ENCODE assay signal across 8 mouse cellular contexts in genomic region chr2:84716423-84717355, GRCm38 (mm10). TPM values are rescaled to one million over a fixed set of nuclear protein-coding genes. Genes with fewer than 3 reads are reported as not detected.
DNase-seq lines count a peak whose midpoint lies in the region; ATAC-seq and TF ChIP-seq lines count a peak whose summit lies in the region.

No protein-coding gene starts in this region.

- no peak for DNase-seq in lung, postnatal 0 days (ENCODE audit: low spot score)
- no peak for DNase-seq in lung, postnatal 4 days
- no peak for DNase-seq in left cerebral cortex, postnatal 10 days (ENCODE audit: extremely low spot score in 1 of 2, low spot score in 2 of 2)
- DNase-seq in natural killer cell, adult 2 months (ENCODE audit: low spot score in 2 of 2), result no peak

- WGBS in lung, postnatal 0 days, result 21% methylated on average over 9 of the region's 9 CpGs
- WGBS in embryonic facial prominence, embryonic 13.5 days, result 32% methylated on average over 9 of the region's 9 CpGs
- WGBS in intestine, embryonic 15.5 days, result 30% methylated on average over 9 of the region's 9 CpGs
- WGBS in neural tube, embryonic 14.5 days, result 44% methylated on average over 9 of the region's 9 CpGs

- intact Hi-C loops in left cerebral cortex, postnatal 10 days (cut with DNase I), result no loop called here

- peak overlapping the region; percentile 70; the same call in 1 of the 2 replicates for H3K9ac ChIP-seq in lung, postnatal 0 days (replicated peaks; ENCODE audit: low read depth)
- H3K9ac ChIP-seq in embryonic facial prominence, embryonic 13.5 days, result peak overlapping the region; percentile 77
- peak overlapping the region; percentile 68 for H3K9ac ChIP-seq in intestine, embryonic 15.5 days
- peak overlapping the region; percentile 34; the same call in 1 of the 2 replicates for H3K9ac ChIP-seq in neural tube, embryonic 14.5 days (replicated peaks; ENCODE audit: low read depth, low read length)

- ATAC-seq in lung, postnatal 0 days, result no peak
- ATAC-seq in embryonic facial prominence, embryonic 13.5 days (ENCODE audit: insufficient number of reproducible peaks, insufficient read depth, low FRiP score, low TSS enrichment, low read depth), result no peak
- ATAC-seq in intestine, embryonic 15.5 days, result no peak
- no peak for ATAC-seq in neural tube, embryonic 14.5 days (ENCODE audit: low read depth)
- ATAC-seq in cerebellum, adult (ENCODE audit: insufficient number of reproducible peaks, low FRiP score, low TSS enrichment), result no peak

- no peaks in the 10 kb centered on the region; the same call in 1 of the 2 replicates for H3K4me1 ChIP-seq in lung, postnatal 0 days (ENCODE audit: insufficient read depth, low read depth, low read length)
- H3K4me1 ChIP-seq in embryonic facial prominence, embryonic 13.5 days, result peaks cover 13% of the 10 kb centered on the region
- H3K4me1 ChIP-seq in intestine, embryonic 15.5 days (replicated peaks), result no peaks in the 10 kb centered on the region; the same call in 1 of the 2 replicates
- H3K4me1 ChIP-seq in neural tube, embryonic 14.5 days (ENCODE audit: control insufficient read depth, insufficient read depth, low read length), result peaks cover 13% of the 10 kb centered on the region; the same call in 1 of the 2 replicates

- no peaks in the 10 kb centered on the region for H3K9me3 ChIP-seq in lung, postnatal 0 days (ENCODE audit: low read length)
- H3K9me3 ChIP-seq in embryonic facial prominence, embryonic 13.5 days, result no peaks in the 10 kb centered on the region
- no peaks in the 10 kb centered on the region for H3K9me3 ChIP-seq in intestine, embryonic 15.5 days
- no peaks in the 10 kb centered on the region for H3K9me3 ChIP-seq in neural tube, embryonic 14.5 days (ENCODE audit: control insufficient read depth, low read length)

- no peaks in the 10 kb centered on the region for H3K27me3 ChIP-seq in lung, postnatal 0 days (replicated peaks; ENCODE audit: insufficient read depth, low read length)
- no peaks in the 10 kb centered on the region for H3K27me3 ChIP-seq in embryonic facial prominence, embryonic 13.5 days
- no peaks in the 10 kb centered on the region for H3K27me3 ChIP-seq in intestine, embryonic 15.5 days (replicated peaks)
- H3K27me3 ChIP-seq in neural tube, embryonic 14.5 days (ENCODE audit: control insufficient read depth, insufficient read depth, low read length), result no peaks in the 10 kb centered on the region

- peak overlapping the region; percentile 84 for H3K4me2 ChIP-seq in lung, postnatal 0 days (replicated peaks; ENCODE audit: low read depth, low read length)
- H3K4me2 ChIP-seq in embryonic facial prominence, embryonic 13.5 days, result peak overlapping the region; percentile 68
- peak overlapping the region; percentile 82 for H3K4me2 ChIP-seq in intestine, embryonic 15.5 days (replicated peaks)
- H3K4me2 ChIP-seq in neural tube, embryonic 14.5 days (ENCODE audit: low read depth, low read length), result peak overlapping the region; percentile 64

- peak overlapping the region; percentile 97 for H3K27ac ChIP-seq in lung, postnatal 0 days (ENCODE audit: low read length)
- peak overlapping the region; percentile 96 for H3K27ac ChIP-seq in embryonic facial prominence, embryonic 13.5 days
- peak overlapping the region; percentile 93; the same call in 1 of the 2 replicates for H3K27ac ChIP-seq in intestine, embryonic 15.5 days
- peak overlapping the region; percentile 95; the same call in 1 of the 2 replicates for H3K27ac ChIP-seq in neural tube, embryonic 14.5 days (ENCODE audit: low read depth, low read length)

- H3K4me3 ChIP-seq in lung, postnatal 0 days (ENCODE audit: low read depth, low read length), result peak overlapping the region; percentile 92
- H3K4me3 ChIP-seq in embryonic facial prominence, embryonic 13.5 days, result peak overlapping the region; percentile 93
- peak overlapping the region; percentile 98 for H3K4me3 ChIP-seq in intestine, embryonic 15.5 days (replicated peaks)
- peak overlapping the region; percentile 91 for H3K4me3 ChIP-seq in neural tube, embryonic 14.5 days (ENCODE audit: low read depth, low read length)

- no peak for TF ChIP-seq CTCF in lung, postnatal 0 days (IDR thresholded peaks at IDR 0.05)

- no peaks in the 10 kb centered on the region for H3K36me3 ChIP-seq in lung, postnatal 0 days (ENCODE audit: insufficient read depth, low read length)
- peaks cover 6% of the 10 kb centered on the region for H3K36me3 ChIP-seq in embryonic facial prominence, embryonic 13.5 days
- H3K36me3 ChIP-seq in intestine, embryonic 15.5 days, result no peaks in the 10 kb centered on the region
- H3K36me3 ChIP-seq in neural tube, embryonic 14.5 days (ENCODE audit: control insufficient read depth, insufficient read depth, low read length), result no peaks in the 10 kb centered on the region

- TF ChIP-seq EP300 in lung, postnatal 0 days (IDR thresholded peaks at IDR 0.05), result no peak

RNA-seq across cellular contexts. Expression of gene Zdhhc5, which starts 1.7 kb away (rescaled TPM):
- polyA plus RNA-seq in lung, postnatal 0 days (2015; fragmentation: Nextera tagmentation; extraction: Ambion mirVana), result 15.8 and 19.9 TPM in 2 replicates
- 25.2 and 29.6 TPM in 2 replicates for polyA plus RNA-seq in embryonic facial prominence, embryonic 13.5 days (2015; fragmentation: Nextera tagmentation; extraction: Ambion mirVana)
- 24.6 and 26.5 TPM in 2 replicates for polyA plus RNA-seq in intestine, embryonic 15.5 days (2015; fragmentation: Nextera tagmentation; extraction: Ambion mirVana)
- 22.8 and 23.9 TPM in 2 replicates for polyA plus RNA-seq in neural tube, embryonic 14.5 days (2014; fragmentation: Nextera tagmentation; extraction: Ambion mirVana)
- total RNA-seq in left cerebral cortex, postnatal 10 days (2021), result 10 to 100 TPM; 37.0 to 38.4 TPM

RNA-seq across cellular contexts. Expression of gene Clp1, which starts 10.5 kb away (rescaled TPM):
- polyA plus RNA-seq in lung, postnatal 0 days (2015; fragmentation: Nextera tagmentation; extraction: Ambion mirVana), result 19.3 and 19.5 TPM in 2 replicates
- 32.7 and 39.0 TPM in 2 replicates for polyA plus RNA-seq in embryonic facial prominence, embryonic 13.5 days (2015; fragmentation: Nextera tagmentation; extraction: Ambion mirVana)
- polyA plus RNA-seq in intestine, embryonic 15.5 days (2015; fragmentation: Nextera tagmentation; extraction: Ambion mirVana), result 26.3 and 26.7 TPM in 2 replicates
- 20.6 and 24.7 TPM in 2 replicates for polyA plus RNA-seq in neural tube, embryonic 14.5 days (2014; fragmentation: Nextera tagmentation; extraction: Ambion mirVana)
- 1 to 10 TPM; 8.0 to 8.3 TPM for total RNA-seq in left cerebral cortex, postnatal 10 days (2021)

RNA-seq across cellular contexts. Expression of gene Ypel4, which starts 17.2 kb away (rescaled TPM):
- polyA plus RNA-seq in lung, postnatal 0 days (2015; fragmentation: Nextera tagmentation; extraction: Ambion mirVana), result 2.6 and 3.4 TPM in 2 replicates
- 9.8 and 12.1 TPM in 2 replicates for polyA plus RNA-seq in embryonic facial prominence, embryonic 13.5 days (2015; fragmentation: Nextera tagmentation; extraction: Ambion mirVana)
- polyA plus RNA-seq in intestine, embryonic 15.5 days (2015; fragmentation: Nextera tagmentation; extraction: Ambion mirVana), result 5.1 and 6.0 TPM in 2 replicates
- 17.8 TPM in 2 replicates for polyA plus RNA-seq in neural tube, embryonic 14.5 days (2014; fragmentation: Nextera tagmentation; extraction: Ambion mirVana)
- total RNA-seq in left cerebral cortex, postnatal 10 days (2021), result 10 to 100 TPM; 21.9 to 23.2 TPM

RNA-seq across cellular contexts. Expression of gene Gm19426, which starts 26.8 kb away (rescaled TPM):
- 5.6 and 6.5 TPM in 2 replicates for polyA plus RNA-seq in lung, postnatal 0 days (2015; fragmentation: Nextera tagmentation; extraction: Ambion mirVana)
- 8.6 and 9.6 TPM in 2 replicates for polyA plus RNA-seq in embryonic facial prominence, embryonic 13.5 days (2015; fragmentation: Nextera tagmentation; extraction: Ambion mirVana)
- polyA plus RNA-seq in intestine, embryonic 15.5 days (2015; fragmentation: Nextera tagmentation; extraction: Ambion mirVana), result 5.5 and 6.1 TPM in 2 replicates
- 1.7 and 2.6 TPM in 2 replicates for polyA plus RNA-seq in neural tube, embryonic 14.5 days (2014; fragmentation: Nextera tagmentation; extraction: Ambion mirVana)
- 1 to 10 TPM; 3.0 to 3.6 TPM for total RNA-seq in left cerebral cortex, postnatal 10 days (2021)

RNA-seq across cellular contexts. Expression of gene Tmx2, which starts 37.7 kb away (rescaled TPM):
- polyA plus RNA-seq in lung, postnatal 0 days (2015; fragmentation: Nextera tagmentation; extraction: Ambion mirVana), result 51.6 and 52.8 TPM in 2 replicates
- polyA plus RNA-seq in embryonic facial prominence, embryonic 13.5 days (2015; fragmentation: Nextera tagmentation; extraction: Ambion mirVana), result 105 and 113 TPM in 2 replicates
- 140 and 144 TPM in 2 replicates for polyA plus RNA-seq in intestine, embryonic 15.5 days (2015; fragmentation: Nextera tagmentation; extraction: Ambion mirVana)
- 311 and 342 TPM in 2 replicates for polyA plus RNA-seq in neural tube, embryonic 14.5 days (2014; fragmentation: Nextera tagmentation; extraction: Ambion mirVana)
- total RNA-seq in left cerebral cortex, postnatal 10 days (2021), result 100 to 1,000 TPM; 183 to 192 TPM
